Mouse (Mus musculus) induced T-regulatory cell, adult 2 months (primary cell): Measurements from ENCODE around the gene Btbd3.

Experiments used
- DNase-seq: peaks from one replicate; pipeline ENCODE4 v3.0.0-alpha.2; 2012; ENCODE audit warnings: low read depth

The Btbd3 gene

DNA sequence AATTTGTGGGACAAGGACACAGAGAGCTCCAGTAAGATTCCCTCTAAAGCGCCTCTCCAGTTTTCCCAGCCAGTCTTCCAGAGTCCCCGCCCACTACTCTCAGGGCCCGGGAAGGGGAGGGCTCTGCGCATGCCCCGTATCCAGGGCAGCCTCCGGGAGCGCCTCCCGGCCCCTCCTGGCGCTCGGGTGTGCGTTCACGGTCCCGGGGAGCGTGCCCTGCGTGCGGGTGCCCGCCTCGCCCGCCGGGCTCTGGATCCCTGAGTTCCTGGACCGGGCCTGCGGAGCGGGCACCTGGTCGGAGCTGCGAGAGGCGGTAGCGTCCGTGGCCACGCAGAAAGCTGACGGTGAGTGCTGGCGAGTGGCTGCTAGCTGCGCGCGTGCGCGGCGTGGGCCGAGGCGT is at the start of gene Btbd3:
Btbd3 (plus strand) TSS at position 155 of the 400 bp plus-strand sequence.
- DNase-seq: no peak

DNA sequence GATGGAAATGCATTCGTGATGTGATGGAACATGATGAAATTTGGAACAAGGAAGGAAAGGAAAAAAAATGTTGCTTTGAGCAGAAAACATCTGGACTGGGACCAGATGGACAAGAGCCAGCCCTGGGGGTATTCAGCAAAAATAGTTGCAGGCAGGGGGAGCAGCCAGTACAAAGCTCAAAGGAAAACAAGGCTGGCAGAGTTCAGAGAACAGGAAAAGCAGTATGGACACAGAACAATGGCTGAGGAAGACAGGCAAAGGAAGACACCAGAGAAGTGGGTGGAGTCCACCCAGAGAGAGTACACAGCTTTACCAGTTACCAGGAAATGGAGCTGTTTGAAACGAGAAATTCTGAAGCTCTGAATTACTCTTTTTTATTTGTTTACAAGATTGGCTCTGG is 40.8 kb upstream of the Btbd3 start:
- no peak for DNase-seq

DNA sequence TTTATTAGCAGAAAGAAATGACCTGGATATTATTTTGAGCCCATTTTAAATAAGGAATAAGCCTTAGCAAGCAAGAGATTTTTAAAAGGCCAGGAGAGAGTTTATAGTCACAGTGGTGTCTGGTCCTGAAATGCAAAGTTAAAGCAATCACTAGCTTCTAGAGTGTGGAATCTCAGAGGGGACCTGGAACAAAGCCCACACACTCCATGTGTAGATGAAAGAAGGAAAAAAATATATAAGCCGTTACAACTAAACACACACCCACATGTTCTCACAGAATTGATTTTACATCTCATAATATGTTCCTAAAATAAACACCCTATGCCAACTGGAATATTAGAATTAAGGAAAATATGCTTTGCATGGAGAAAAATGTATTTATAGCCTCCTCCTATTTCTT is 36.1 kb upstream of the Btbd3 start:
- no peak for DNase-seq

DNA sequence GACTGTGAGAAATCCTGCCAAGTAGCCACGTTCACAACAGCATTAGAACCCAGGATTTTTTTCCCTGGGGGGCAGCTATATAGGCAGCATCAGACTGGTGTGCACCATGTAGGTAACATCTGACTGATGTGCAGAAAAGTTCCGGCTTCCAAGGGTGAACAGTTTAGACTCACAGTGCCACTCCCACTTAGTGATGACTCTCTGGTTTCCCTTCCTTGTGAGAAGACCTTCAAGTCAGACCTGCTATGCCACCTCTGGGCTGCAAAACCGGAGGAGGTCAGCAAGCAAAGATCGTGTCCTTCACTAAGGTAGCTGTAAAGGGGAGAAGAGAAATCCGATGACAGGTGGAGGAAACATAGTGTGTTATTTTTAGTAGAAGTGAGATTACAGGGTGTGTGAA is 24.1 kb upstream of the Btbd3 start:
- DNase-seq: no peak

DNA sequence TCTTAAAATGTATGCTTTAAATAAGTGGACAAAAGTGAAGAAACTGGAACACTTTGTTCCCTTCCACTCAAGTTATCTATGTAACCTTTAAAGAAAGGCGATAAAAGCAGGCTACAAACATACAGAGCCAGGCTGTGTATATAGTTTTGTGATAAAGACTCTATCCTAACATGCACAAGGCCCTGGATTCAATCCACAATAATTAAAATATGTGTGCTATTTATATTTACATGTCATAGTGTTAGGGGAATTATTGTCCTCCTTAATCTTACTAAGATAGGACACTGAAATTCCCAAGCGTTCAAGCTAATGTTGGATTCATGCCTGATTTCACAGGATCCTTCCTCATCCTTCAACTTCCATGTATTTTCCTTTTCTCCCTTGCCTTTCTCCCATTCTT is 20.2 kb upstream of the Btbd3 start:
- no peak for DNase-seq

DNA sequence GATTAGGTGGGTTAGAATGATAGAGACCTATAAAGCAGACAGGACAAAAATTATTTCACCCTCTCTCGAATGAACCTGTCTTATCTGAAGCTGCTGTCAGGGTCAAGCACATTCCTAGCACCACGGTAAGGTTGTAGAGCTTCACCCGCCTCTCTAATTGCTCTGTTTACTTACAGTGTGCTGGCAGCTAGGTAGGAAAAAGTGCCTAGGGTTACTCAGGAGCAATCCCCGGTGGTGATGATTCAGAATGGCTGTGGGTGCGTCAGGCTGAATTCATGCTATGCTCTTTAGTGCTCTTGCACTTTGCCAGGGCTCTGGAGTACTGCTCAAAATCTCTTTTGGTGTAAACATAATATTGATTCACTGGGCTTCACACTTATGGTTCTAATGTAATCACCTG is 13.9 kb upstream of the Btbd3 start:
- DNase-seq: no peak

DNA sequence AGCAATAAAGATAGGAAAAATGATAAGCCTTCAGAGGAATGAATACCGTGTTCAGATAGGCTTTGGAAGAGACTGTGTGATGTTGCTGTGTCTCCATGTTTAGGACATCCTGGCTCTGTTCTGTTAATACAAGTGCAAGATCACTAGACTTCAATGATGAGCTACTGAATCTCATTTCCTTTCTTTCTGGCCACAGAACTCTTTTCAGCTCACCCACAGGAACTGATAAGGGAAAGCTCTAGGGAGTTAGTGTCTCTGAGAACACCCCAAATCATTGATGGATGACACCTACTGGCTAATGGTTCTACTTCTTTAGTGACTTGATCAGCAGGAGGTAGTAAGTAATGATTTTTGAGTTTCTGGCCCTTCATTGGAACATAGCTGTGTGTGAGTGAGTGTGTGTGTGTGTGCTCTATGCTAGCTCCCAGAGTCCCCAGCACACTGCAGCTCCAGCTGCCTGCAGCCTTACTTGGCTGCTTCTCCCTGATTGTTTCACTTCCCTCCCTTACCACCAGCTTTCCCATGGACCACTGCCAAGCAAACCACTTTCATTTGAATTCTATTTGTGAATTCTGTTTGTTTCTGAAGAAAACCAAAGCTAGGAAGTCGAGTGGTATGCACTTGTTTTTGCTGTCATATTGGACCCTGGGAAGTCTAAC is 10.6 kb upstream of the Btbd3 start:
- DNase-seq: no peak

DNA sequence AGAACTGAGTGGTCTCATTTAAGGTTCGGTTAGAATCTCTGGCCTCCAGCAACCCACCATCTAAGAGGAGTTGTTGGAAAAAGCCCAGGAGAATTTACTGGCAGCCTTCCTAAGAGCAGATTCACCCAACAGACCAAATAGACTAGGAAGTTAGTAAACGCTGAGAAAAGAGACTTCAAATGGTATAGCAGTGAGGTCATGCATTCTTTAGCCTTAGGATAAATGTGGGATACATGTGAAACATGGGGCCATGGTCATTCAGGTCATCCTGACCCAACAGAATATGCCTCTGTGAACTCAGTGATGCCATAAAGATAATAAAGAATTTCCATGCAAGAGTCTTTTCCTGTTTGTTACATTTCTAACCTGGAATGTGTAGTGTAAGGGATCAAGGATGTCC is 8.4 kb upstream of the Btbd3 start:
- DNase-seq: no peak

DNA sequence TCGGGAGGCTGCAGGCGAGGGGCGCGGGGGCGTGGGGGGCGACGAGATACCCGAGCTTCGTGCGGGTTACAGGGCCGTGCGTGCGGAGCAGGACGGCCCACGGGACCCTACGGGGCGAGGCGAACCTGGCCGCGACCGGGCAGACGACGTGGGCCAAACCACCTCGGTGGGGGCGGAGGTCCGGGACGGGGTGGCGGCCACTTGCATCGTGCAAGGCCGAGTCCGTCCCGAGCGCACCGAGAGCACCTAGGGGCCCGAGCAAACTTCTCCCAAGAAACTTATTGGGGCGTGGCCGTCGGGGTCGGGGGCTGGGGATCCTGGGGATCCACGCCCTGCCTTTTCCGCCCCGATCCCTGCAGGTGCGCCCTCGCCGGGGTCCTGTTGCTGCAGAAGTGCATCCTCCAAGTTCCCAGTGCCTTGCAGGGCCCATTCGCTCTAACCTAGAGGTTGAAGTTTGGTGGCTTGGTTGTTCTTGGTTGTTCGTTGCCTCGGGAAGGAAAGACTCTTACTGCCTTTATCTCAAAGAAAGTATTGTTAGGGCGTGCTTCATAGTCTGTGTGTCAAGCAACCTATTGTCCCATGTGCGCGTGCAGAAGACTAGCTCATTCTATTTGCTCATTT is 596 bp downstream of the Btbd3 start:
- DNase-seq: no peak

DNA sequence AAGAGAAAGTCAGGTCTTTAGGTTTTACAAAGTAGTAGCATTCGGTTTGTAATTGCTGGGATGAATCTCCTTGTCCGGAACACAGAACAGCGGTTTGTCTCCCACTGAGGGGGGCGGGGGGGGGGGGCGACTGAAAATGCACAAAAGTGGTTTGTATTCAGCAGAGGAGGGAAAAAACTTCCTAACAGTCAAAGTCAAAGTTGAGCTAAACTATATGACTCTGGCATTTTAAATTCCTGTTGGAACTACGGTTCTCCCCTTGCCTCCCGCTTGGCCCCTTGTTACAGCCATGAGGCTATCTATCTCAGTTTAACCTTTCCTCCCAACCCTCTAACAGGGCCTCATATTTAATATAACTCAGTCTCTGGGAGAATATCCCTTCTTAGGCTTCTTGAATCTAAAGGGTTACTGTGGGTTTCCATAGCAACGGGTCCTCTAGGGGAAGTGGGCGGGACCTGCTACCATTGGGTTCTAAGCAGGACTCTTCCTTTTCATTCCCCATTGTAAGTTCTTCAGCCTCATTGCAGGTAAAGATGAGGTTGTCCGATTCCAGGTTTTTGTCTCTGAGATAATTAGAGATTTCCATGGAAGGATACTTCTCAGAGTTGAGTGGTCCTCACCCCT is 1.4 kb downstream of the Btbd3 start:
- DNase-seq: no peak

DNA sequence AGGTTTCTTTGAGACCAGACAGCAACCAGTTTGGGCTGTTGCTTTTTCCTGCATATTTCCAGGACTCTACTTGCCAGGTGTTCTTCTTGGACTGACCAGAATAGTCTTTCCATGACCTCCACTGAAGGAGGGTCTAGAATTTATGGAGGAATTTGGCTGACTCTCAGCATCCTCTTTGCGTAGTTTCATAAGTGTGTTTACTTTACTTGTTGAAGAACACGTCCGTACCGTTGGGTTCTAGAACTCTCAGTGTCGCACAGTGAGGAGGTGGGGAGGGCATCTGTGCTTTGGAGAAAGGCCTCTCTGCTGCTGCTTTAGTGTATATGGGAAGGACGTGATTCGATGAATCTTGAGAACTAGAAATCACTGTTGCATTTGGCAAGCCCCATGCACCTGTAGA is 4.8 kb downstream of the Btbd3 start:
- no peak for DNase-seq

DNA sequence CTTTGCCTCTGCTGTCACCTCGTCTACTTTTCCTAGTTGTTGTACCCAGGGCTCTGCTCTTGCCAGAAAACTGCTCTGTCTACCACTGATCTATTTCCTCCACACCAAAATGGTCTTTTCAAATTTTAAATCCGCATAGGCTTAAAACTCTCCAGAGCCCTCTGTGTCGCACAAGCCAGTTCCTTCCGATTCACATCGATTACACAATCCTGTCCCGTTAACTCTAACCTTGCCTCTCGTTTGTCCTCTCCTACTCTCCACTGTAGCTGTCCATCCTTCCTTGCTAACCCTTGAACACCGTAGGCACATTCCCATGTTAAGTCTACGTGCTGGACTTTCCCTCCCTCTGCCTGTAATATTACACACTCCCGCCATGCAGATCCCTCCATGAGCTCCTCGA is 6.5 kb downstream of the Btbd3 start:
- DNase-seq: no peak

DNA sequence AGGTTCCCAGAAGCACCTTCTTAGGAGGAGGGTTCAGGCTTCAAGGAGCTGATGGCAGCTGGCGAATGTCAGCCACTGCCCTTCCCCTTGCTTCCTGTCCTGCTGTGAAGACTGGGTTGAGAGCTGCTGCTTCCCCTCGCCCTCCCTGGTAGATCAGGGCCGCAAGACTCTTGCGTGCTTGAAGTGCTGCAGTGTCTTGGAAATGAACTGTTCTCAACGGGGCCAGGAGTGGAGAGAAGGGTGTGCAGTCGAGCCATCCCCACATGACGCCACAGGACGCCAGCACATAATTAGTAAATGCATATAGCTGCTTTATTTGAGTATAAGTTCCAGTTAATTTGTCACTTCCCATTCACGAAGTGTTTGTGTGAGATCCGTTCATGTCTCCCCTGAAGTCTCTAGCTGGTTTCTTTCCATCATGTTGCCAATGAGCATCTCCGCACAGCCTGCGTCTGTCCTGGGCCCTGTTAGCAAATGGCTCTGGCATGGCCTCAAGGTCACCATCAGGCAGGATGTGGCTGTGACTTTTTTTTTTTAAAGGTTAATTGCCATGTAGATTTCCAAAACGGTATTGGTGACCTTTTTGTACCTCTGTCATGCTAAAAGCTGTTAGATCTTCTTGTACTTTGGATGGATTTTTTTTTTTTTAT is 9.1 kb downstream of the Btbd3 start:
- DNase-seq: no peak

DNA sequence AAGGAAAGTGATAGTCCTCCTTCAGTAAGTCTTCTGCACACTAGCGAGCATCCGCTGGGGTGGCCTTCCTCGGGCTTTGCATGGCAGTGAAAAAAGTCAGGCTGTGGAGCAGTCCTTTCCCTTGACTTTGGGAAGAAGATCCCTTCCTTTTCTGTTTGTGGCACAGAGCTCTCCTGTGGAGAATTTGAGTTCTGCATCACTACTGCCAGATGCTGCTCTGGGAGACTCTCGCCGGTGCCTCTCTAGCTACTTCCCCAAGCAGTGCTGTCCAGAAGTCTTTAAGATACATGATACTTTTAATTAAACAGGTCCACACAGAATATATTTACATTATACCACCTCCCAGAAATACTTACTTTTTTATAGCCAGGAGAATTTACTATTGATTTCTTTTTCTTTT is 10.3 kb downstream of the Btbd3 start:
- DNase-seq: no peak

DNA sequence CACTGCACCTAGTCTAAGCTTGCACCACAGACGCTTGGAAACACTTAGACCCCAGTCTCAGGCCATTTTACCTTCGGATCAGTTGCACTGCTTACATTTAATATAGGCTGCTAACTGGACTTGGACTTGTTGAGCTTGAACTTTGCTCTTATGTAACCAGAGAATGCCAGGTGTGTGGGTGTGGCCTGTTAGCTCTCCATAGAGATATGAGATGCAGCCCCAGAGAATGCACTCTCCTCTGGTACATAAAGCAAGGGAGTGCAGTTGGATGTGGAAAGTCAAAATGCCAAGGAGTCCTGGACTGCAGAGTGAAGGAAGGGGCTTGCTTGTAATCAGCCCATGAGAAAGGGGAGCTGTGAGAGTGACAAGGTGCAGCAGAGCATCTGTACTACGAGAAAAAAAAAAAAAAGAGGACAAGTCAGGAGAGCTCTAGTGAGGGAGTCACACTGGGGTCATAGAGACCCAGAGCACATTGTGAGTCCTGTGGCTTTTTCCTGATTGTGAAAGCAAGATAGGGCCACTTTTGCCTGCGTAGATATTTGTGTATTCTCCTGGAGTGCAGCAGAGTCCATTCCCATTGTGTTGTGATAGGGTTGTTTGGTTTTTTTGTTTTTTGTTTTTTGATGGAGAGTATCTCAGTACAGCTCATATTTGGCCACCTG is 11.6 kb downstream of the Btbd3 start:
- DNase-seq: no peak

DNA sequence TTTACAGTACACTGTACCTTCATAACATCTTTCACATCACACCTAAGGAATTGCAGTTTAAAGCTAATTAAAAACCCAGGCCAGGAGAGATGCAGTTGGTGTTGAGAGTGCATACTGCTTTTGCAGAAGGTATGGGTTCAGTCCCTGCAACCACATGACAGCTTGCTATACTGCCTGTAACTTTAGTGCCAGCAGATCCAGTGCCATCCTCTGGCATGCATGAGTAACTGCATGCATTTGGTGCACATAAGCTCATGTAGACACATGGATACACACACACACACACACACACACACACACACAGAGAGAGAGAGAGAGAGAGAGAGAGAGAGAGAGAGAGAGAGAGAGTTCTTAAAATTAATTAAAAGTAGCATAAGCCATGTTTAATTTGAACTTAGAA is 13.0 kb downstream of the Btbd3 start:
- DNase-seq: no peak

DNA sequence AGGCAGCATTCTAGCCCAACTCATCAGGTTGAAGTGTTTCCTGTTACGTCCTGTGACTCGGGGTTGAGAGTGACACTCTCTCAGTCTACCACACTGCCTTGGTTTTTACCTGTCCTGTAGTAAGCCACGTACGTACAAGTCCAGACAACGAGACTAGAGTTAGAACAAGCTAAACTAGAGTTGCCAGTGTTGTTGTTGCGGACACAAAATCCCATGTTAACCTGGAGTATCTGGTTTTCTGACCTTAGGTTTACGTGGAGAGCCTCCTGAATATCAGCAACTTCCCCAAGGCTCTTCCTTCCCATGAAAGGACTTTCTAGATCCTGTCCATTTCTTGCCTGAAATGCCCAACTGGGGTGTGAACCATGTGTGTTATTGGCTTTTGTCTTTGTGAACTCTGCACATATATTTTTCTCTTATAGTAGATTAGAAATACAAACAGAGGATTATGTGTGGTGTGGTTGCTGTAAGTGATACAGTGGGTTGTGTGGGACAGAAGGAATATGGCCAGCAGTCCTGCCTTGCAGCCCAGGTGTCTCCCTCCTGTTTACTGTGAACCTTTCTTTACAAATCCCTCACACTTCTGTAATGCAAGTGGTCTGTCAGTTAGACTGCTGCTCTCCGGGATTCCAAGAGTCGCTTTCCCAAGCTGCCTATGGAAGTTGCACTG is 17.2 kb downstream of the Btbd3 start:
- DNase-seq: no peak

DNA sequence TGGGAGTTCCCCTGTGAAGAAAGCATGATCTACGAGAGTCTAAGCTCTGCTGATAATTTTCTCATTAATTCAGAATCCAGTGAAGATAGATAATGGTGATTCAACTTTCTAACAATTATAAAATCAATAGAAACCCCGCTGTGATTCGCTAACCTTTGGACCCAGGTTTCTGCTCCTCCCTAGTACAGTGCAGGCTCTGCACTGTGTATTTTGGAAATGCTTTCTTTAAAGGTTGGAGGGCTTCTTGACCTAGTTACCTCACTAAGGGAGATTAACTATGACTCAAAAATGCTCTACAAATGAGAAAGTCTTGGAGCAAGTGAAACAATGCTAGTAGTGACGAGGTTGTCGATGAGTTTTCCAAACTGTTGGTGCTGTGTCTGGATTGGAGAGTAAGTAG is 17.7 kb downstream of the Btbd3 start:
- no peak for DNase-seq

DNA sequence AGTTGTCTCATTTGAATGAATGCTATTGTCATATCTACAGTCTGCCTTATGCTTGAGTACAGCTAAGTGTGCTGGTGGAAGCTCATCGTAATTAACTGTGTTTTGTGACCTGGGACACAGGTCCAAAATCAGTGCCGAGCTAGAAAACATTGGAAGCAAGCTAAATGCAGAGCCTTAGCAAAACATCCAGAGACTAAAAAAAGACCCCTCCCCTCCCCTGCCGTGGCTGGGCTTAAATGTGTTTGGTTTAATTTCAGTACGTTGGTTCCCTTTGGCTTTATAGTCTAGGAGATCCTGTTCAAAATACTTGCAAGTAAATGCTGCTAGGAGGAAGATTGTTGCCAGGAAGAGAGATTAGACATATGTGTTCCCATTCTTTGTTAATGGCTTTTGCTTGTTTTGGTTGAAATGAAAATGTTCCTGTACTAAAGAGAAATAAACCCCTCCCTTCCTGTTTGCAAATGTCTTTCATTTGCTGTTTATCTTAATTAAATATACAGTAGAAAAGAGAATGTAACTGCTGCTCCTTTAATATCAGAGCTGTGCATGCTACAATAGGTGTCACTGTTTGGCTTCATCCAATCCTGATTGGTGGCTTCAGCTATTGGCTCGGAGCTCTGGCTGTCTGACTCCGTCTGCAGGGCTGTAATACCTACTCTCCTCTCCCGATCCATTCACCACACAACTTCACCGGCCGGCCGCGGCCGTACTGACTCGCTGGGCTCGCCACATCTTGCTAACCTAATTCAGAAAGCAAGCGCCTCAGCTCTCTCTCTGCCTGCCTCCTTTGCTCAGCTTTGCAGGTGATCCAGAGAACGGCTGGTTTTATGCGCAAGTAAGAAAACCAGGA is 21.7 kb downstream of the Btbd3 start:
- no peak for DNase-seq

DNA sequence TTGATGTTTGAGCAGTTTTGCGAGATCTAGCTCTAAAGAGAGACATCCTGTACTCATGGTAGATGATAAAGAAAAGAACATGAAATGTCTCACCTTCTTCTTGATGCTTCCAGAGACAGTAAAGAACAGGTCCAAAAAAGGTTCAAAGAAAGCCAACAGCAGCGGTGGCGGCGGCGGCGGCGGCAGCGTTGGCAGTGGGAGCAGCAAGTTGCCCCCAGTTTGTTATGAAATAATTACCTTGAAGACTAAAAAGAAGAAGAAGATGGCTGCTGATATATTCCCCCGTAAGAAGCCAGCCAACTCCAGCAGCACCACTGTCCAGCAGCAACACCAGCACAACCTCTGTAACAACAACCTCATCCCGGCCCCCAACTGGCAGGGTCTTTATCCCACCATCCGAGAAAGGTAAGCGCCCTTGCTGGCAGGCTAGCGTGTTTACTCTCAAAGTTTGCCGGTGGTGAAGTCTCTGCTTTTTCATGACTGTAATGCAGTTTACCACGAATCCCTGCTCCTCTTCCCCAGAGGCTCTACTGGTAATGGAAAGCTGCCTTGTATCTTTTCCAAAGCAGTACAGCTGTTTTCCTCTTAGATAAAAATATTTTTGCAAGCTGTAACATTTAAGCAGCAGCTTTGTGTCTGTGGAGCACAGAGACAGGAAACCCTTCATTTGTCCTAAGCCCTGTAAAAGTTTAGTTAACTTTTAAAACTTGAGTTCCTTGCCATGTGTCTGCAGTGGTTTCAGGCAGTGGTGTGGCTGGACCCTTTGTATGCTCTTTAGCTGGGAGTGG is 22.7 kb downstream of the Btbd3 start:
- DNase-seq: no peak
